Mouse (Mus musculus) hindbrain, embryonic 14.5 days (tissue): Measurements from ENCODE around the gene Zfp827. TPM values are rescaled to one million over a fixed set of nuclear protein-coding genes. Genes with fewer than 3 reads are reported as not detected.
A peak's percentile ranks its signal among the peaks of the same experiment; 100 is the strongest.

Source experiments
- ATAC-seq: fragments of 200-750 bp; cut with Nextera tagmentation; 2 replicates; pipeline ENCODE4 v1.8.0; 2017; ENCODE audit warnings: moderate number of reproducible peaks, mild to moderate bottlenecking, moderate TSS enrichment, moderate library complexity; ENCODE audit not compliant: low FRiP score
- DNase-seq: peaks from one replicate; pipeline ENCODE4 v3.0.0-alpha.2; 2015; ENCODE audit warnings: low spot score
- H3K27ac ChIP-seq: fragments of 300-500 bp; sonication (generic); 2 replicates; pipeline ENCODE4 v1.5.1; 2014; ENCODE audit warnings: mild to moderate bottlenecking, moderate library complexity
- H3K27me3 ChIP-seq: fragments of 300-500 bp; sonication (generic); 2 replicates; pipeline ENCODE4 v1.6.1; 2014; ENCODE audit warnings: mild to moderate bottlenecking, low read length, mixed read lengths; ENCODE audit not compliant: control insufficient read depth, insufficient read depth
- H3K36me3 ChIP-seq: fragments of 300-500 bp; sonication (generic); replicated peaks from 2 replicates; pipeline ENCODE4 v1.6.1; 2014; ENCODE audit not compliant: control insufficient read depth, insufficient read depth
- H3K4me1 ChIP-seq: fragments of 300-500 bp; sonication (generic); replicated peaks from 2 replicates; pipeline ENCODE4 v1.6.1; 2014; ENCODE audit warnings: antibody characterized with exemption, low read length, mixed read lengths; ENCODE audit not compliant: control insufficient read depth, insufficient read depth
- H3K4me2 ChIP-seq: fragments of 300-500 bp; sonication (generic); replicated peaks from 2 replicates; pipeline ENCODE4 v1.6.1; 2014; ENCODE audit warnings: mild to moderate bottlenecking, moderate library complexity
- H3K4me3 ChIP-seq: fragments of 300-500 bp; sonication (generic); replicated peaks from 2 replicates; pipeline ENCODE4 v1.5.1; 2014; ENCODE audit warnings: mild to moderate bottlenecking, low read length
- H3K9ac ChIP-seq: fragments of 300-500 bp; sonication (generic); 2 replicates; pipeline ENCODE4 v1.6.1; 2014
- H3K9me3 ChIP-seq: fragments of 300-500 bp; sonication (generic); 2 replicates; pipeline ENCODE4 v1.6.1; 2016; ENCODE audit warnings: low read length; ENCODE audit not compliant: control insufficient read depth
- WGBS: fragments of 180-500 bp; shearing (Covaris S2); extraction: QIAGEN DNeasy Blood & Tissue Kit; methylation state at CpG from one replicate; pipeline ENCODE4 v1.1.7; 2014; 5-methylcytosine and 5-hydroxymethylcytosine counted together
- polyA plus RNA-seq: library from polyadenylated mRNA; unstranded; fragments of >200 nt; fragmentation: Nextera tagmentation; extraction: Ambion mirVana; gene quantifications from 2 replicates; pipeline ENCODE4 v1.2.1, GENCODE M21; 2014

The Zfp827 gene
- 15.5 and 15.6 TPM in 2 replicates for polyA plus RNA-seq

GRCm38 (mm10) chr8:79027977-79028487, at the start of gene Zfp827:
Gene Zfp827 (plus strand): TSS chr8:79028437.
- no peaks in the 10 kb centered on the region for H3K9me3 ChIP-seq
- H3K4me3 ChIP-seq = peak within 1 kb of the TSS; percentile 92
- peak within 1 kb of the TSS; percentile 99 for H3K9ac ChIP-seq
- DNase-seq = peak; percentile 80
- H3K4me1 ChIP-seq = peaks cover 24% of the 10 kb centered on the region
- H3K36me3 ChIP-seq = no peaks in the 10 kb centered on the region
- H3K4me2 ChIP-seq = peak within 1 kb of the TSS; percentile 70
- H3K27ac ChIP-seq = peak within 1 kb of the TSS; percentile 99
- ATAC-seq = peak; percentile 75
- WGBS = under 1% methylated on average over 32 of the region's 32 CpGs
- no peaks in the 10 kb centered on the region for H3K27me3 ChIP-seq

GRCm38 (mm10) chr8:79004341-79004740, 23.9 kb upstream of the Zfp827 start:
- Histone ChIP-seq H3K27me3 (no peaks in the 10 kb centered on the region), H3K36me3 (no peaks in the 10 kb centered on the region), H3K27ac (no peak overlapping the region), H3K4me3 (no peak overlapping the region), H3K4me2 (no peak overlapping the region), H3K4me1 (no peaks in the 10 kb centered on the region), H3K9me3 (no peaks in the 10 kb centered on the region), H3K9ac (no peak overlapping the region)
- DNase-seq = no peak
- ATAC-seq = no peak

GRCm38 (mm10) chr8:79015061-79015460, 13.2 kb upstream of the Zfp827 start:
- DNase-seq (no peak), ATAC-seq (no peak)
- Histone ChIP-seq H3K4me3 (no peak overlapping the region), H3K9ac (no peak overlapping the region), H3K4me1 (no peaks in the 10 kb centered on the region), H3K4me2 (no peak overlapping the region), H3K27ac (no peak overlapping the region), H3K36me3 (no peaks in the 10 kb centered on the region), H3K9me3 (no peaks in the 10 kb centered on the region), H3K27me3 (no peaks in the 10 kb centered on the region)
- 83% methylated on average over 5 of the region's 5 CpGs for WGBS

- Histone ChIP-seq H3K9ac (no peak overlapping the region), H3K4me2 (no peak overlapping the region), H3K4me1 (no peaks in the 10 kb centered on the region), H3K9me3 (no peaks in the 10 kb centered on the region), H3K27me3 (no peaks in the 10 kb centered on the region), H3K27ac (no peak overlapping the region), H3K4me3 (no peak overlapping the region), H3K36me3 (no peaks in the 10 kb centered on the region)
- ATAC-seq (no peak), DNase-seq (no peak)
- 92% methylated on average over 4 of the region's 4 CpGs for WGBS
Observed at GRCm38 (mm10) chr8:79016076-79016475, 12.2 kb upstream of the Zfp827 start.

GRCm38 (mm10) chr8:79016583-79016982, 11.7 kb upstream of the Zfp827 start:
- no peaks in the 10 kb centered on the region for H3K4me1 ChIP-seq
- H3K36me3 ChIP-seq = no peaks in the 10 kb centered on the region
- ATAC-seq (no peak), DNase-seq (no peak)
- no peak overlapping the region for H3K27ac ChIP-seq
- H3K9me3 ChIP-seq = no peaks in the 10 kb centered on the region
- no peak overlapping the region for H3K9ac ChIP-seq
- WGBS = 35% methylated on average over 6 of the region's 6 CpGs
- no peak overlapping the region for H3K4me2 ChIP-seq
- H3K4me3 ChIP-seq = no peak overlapping the region
- no peaks in the 10 kb centered on the region for H3K27me3 ChIP-seq

- H3K4me1 ChIP-seq = no peaks in the 10 kb centered on the region
- ATAC-seq = no peak
- no peak overlapping the region for H3K27ac ChIP-seq
- H3K36me3 ChIP-seq = no peaks in the 10 kb centered on the region
- H3K4me2 ChIP-seq = no peak overlapping the region
- H3K27me3 ChIP-seq = no peaks in the 10 kb centered on the region
- H3K9ac ChIP-seq = no peak overlapping the region
- no peak for DNase-seq
- H3K9me3 ChIP-seq = no peaks in the 10 kb centered on the region
- 100% methylated on average over 1 of the region's 1 CpGs for WGBS
- no peak overlapping the region for H3K4me3 ChIP-seq
Observed at GRCm38 (mm10) chr8:79023922-79024321, 4.3 kb upstream of the Zfp827 start.

- no peaks in the 10 kb centered on the region for H3K27me3 ChIP-seq
- ATAC-seq (no peak), DNase-seq (no peak)
- no peaks in the 10 kb centered on the region for H3K9me3 ChIP-seq
- H3K27ac ChIP-seq = peak overlapping the region; percentile 99; the same call in 1 of the 2 replicates
- H3K9ac ChIP-seq = peak overlapping the region; percentile 99
- peak overlapping the region; percentile 92 for H3K4me3 ChIP-seq
- H3K36me3 ChIP-seq = no peaks in the 10 kb centered on the region
- WGBS = 34% methylated on average over 3 of the region's 3 CpGs
- H3K4me2 ChIP-seq = peak overlapping the region; percentile 70
- H3K4me1 ChIP-seq = peaks cover 17% of the 10 kb centered on the region
Observed at GRCm38 (mm10) chr8:79027319-79027718, 918 bp upstream of the Zfp827 start.

- H3K4me1 ChIP-seq = peaks cover 25% of the 10 kb centered on the region
- peak overlapping the region; percentile 99 for H3K27ac ChIP-seq
- no peaks in the 10 kb centered on the region for H3K27me3 ChIP-seq
- H3K4me3 ChIP-seq = peak overlapping the region; percentile 92
- H3K9ac ChIP-seq = peak overlapping the region; percentile 99
- peak; percentile 53 for DNase-seq
- WGBS = under 1% methylated on average over 48 of the region's 56 CpGs
- no peaks in the 10 kb centered on the region for H3K36me3 ChIP-seq
- ATAC-seq = no peak; the same call in 1 of the 2 replicates
- no peaks in the 10 kb centered on the region for H3K9me3 ChIP-seq
- peak overlapping the region; percentile 70 for H3K4me2 ChIP-seq
Observed at GRCm38 (mm10) chr8:79028541-79029395, 531 bp downstream of the Zfp827 start.

GRCm38 (mm10) chr8:79029396-79030325, 1.4 kb downstream of the Zfp827 start:
- Histone ChIP-seq H3K4me3 (peak overlapping the region; percentile 92), H3K9me3 (no peaks in the 10 kb centered on the region), H3K4me1 (peaks cover 25% of the 10 kb centered on the region), H3K27ac (peak overlapping the region; percentile 99), H3K36me3 (no peaks in the 10 kb centered on the region), H3K9ac (peak overlapping the region; percentile 99), H3K4me2 (peak overlapping the region; percentile 70), H3K27me3 (no peaks in the 10 kb centered on the region)
- ATAC-seq = peak; percentile 80
- DNase-seq = peak; percentile 68
- WGBS = under 1% methylated on average over 80 of the region's 99 CpGs
